Mouse (Mus musculus): Measurements from ENCODE around the gene Dock7. TPM values are rescaled to one million over a fixed set of nuclear protein-coding genes. Genes with fewer than 3 reads are reported as not detected.
A peak's percentile ranks its signal among the peaks of the same experiment; 100 is the strongest.

The Dock7 gene
- polyA plus RNA-seq, 1 experiment: 14.9 TPM

GRCm38 (mm10) chr4:99158495-99158894 lies 37.8 kb upstream of the Dock7 start:
- 84% methylated on average over 5 of the region's 5 CpGs for WGBS
- no peak overlapping the region for H3K4me3 ChIP-seq (ENCODE audit: low read depth, low read length)
- H3K4me1 ChIP-seq (ENCODE audit: control insufficient read depth, insufficient read depth, insufficient read length, low read length): peaks cover 2% of the 10 kb centered on the region; the same call in 1 of the 2 replicates
- peak overlapping the region; percentile 66; the same call in 1 of the 2 replicates for H3K27ac ChIP-seq (ENCODE audit: insufficient read depth, low read depth, low read length)
- no peaks in the 10 kb centered on the region for H3K27me3 ChIP-seq (ENCODE audit: control insufficient read depth, insufficient read depth, low read length)
- no peak for TF ChIP-seq CTCF (IDR thresholded peaks at IDR 0.05; ENCODE audit: extremely low read depth, insufficient read length, insufficient replicate concordance, low read depth, low read length)
- no peaks in the 10 kb centered on the region for H3K36me3 ChIP-seq (ENCODE audit: control insufficient read depth, insufficient read depth, low read length)

- 56% methylated on average over 11 of the region's 11 CpGs for WGBS
- H3K27ac ChIP-seq (ENCODE audit: insufficient read depth, low read depth, low read length): no peak overlapping the region
- no peak overlapping the region for H3K4me3 ChIP-seq (ENCODE audit: low read depth, low read length)
- H3K4me1 ChIP-seq (ENCODE audit: control insufficient read depth, insufficient read depth, insufficient read length, low read length): peaks cover 5% of the 10 kb centered on the region; the same call in 1 of the 2 replicates
- TF ChIP-seq CTCF (IDR thresholded peaks at IDR 0.05; ENCODE audit: extremely low read depth, insufficient read length, insufficient replicate concordance, low read depth, low read length): no peak
- no peak for TF ChIP-seq POLR2A (IDR thresholded peaks at IDR 0.05; ENCODE audit: low read depth, low read length)
- no peaks in the 10 kb centered on the region for H3K27me3 ChIP-seq (ENCODE audit: control insufficient read depth, insufficient read depth, low read length)
- no peaks in the 10 kb centered on the region for H3K36me3 ChIP-seq (ENCODE audit: control insufficient read depth, insufficient read depth, low read length)
Measured at GRCm38 (mm10) chr4:99156641-99157307, 36.1 kb upstream of the Dock7 start.

- 8% methylated on average over 4 of the region's 4 CpGs for WGBS
- Histone ChIP-seq H3K27ac (ENCODE audit: insufficient read depth, low read depth, low read length) (peak overlapping the region; percentile 95), H3K36me3 (ENCODE audit: control insufficient read depth, insufficient read depth, low read length) (no peaks in the 10 kb centered on the region), H3K4me1 (ENCODE audit: control insufficient read depth, insufficient read depth, insufficient read length, low read length) (peaks cover 11% of the 10 kb centered on the region), H3K4me3 (ENCODE audit: low read depth, low read length) (no peak overlapping the region), H3K27me3 (ENCODE audit: control insufficient read depth, insufficient read depth, low read length) (no peaks in the 10 kb centered on the region)
- TF ChIP-seq POLR2A (IDR thresholded peaks at IDR 0.05; ENCODE audit: low read depth, low read length) (no peak), CTCF (IDR thresholded peaks at IDR 0.05; ENCODE audit: extremely low read depth, insufficient read length, insufficient replicate concordance, low read depth, low read length) (no peak)
Measured at GRCm38 (mm10) chr4:99151885-99152558, 31.3 kb upstream of the Dock7 start.

GRCm38 (mm10) chr4:99151434-99151833 lies 30.7 kb upstream of the Dock7 start:
- WGBS: 44% methylated on average over 4 of the region's 4 CpGs
- H3K4me3 ChIP-seq (ENCODE audit: low read depth, low read length): no peak overlapping the region
- no peaks in the 10 kb centered on the region for H3K27me3 ChIP-seq (ENCODE audit: control insufficient read depth, insufficient read depth, low read length)
- peaks cover 11% of the 10 kb centered on the region for H3K4me1 ChIP-seq (ENCODE audit: control insufficient read depth, insufficient read depth, insufficient read length, low read length)
- peak overlapping the region; percentile 95 for H3K27ac ChIP-seq (ENCODE audit: insufficient read depth, low read depth, low read length)
- H3K36me3 ChIP-seq (ENCODE audit: control insufficient read depth, insufficient read depth, low read length): no peaks in the 10 kb centered on the region
- TF ChIP-seq CTCF (IDR thresholded peaks at IDR 0.05; ENCODE audit: extremely low read depth, insufficient read length, insufficient replicate concordance, low read depth, low read length) (no peak), POLR2A (IDR thresholded peaks at IDR 0.05; ENCODE audit: low read depth, low read length) (no peak)

GRCm38 (mm10) chr4:99143323-99143722 lies 22.6 kb upstream of the Dock7 start:
- 91% methylated on average over 7 of the region's 7 CpGs for WGBS
- Histone ChIP-seq H3K27ac (ENCODE audit: insufficient read depth, low read depth, low read length) (no peak overlapping the region), H3K4me1 (ENCODE audit: control insufficient read depth, insufficient read depth, insufficient read length, low read length) (peaks cover 5% of the 10 kb centered on the region; the same call in 1 of the 2 replicates), H3K4me3 (ENCODE audit: low read depth, low read length) (no peak overlapping the region), H3K27me3 (ENCODE audit: control insufficient read depth, insufficient read depth, low read length) (no peaks in the 10 kb centered on the region), H3K36me3 (ENCODE audit: control insufficient read depth, insufficient read depth, low read length) (no peaks in the 10 kb centered on the region)
- no peak for TF ChIP-seq POLR2A (IDR thresholded peaks at IDR 0.05; ENCODE audit: low read depth, low read length)
- no peak for TF ChIP-seq CTCF (IDR thresholded peaks at IDR 0.05; ENCODE audit: extremely low read depth, insufficient read length, insufficient replicate concordance, low read depth, low read length)

GRCm38 (mm10) chr4:99141578-99141977 lies 20.9 kb upstream of the Dock7 start:
- peak overlapping the region; percentile 38 for H3K27ac ChIP-seq (ENCODE audit: insufficient read depth, low read depth, low read length)
- no peak overlapping the region for H3K4me3 ChIP-seq (ENCODE audit: low read depth, low read length)
- TF ChIP-seq POLR2A (IDR thresholded peaks at IDR 0.05; ENCODE audit: low read depth, low read length) (no peak), CTCF (IDR thresholded peaks at IDR 0.05; ENCODE audit: extremely low read depth, insufficient read length, insufficient replicate concordance, low read depth, low read length) (no peak)
- WGBS: 29% methylated on average over 3 of the region's 3 CpGs
- peaks cover 9% of the 10 kb centered on the region; the same call in 1 of the 2 replicates for H3K4me1 ChIP-seq (ENCODE audit: control insufficient read depth, insufficient read depth, insufficient read length, low read length)
- no peaks in the 10 kb centered on the region for H3K27me3 ChIP-seq (ENCODE audit: control insufficient read depth, insufficient read depth, low read length)
- H3K36me3 ChIP-seq (ENCODE audit: control insufficient read depth, insufficient read depth, low read length): no peaks in the 10 kb centered on the region

GRCm38 (mm10) chr4:99141171-99141570 lies 20.5 kb upstream of the Dock7 start:
- H3K36me3 ChIP-seq (ENCODE audit: control insufficient read depth, insufficient read depth, low read length): no peaks in the 10 kb centered on the region
- H3K27me3 ChIP-seq (ENCODE audit: control insufficient read depth, insufficient read depth, low read length): no peaks in the 10 kb centered on the region
- TF ChIP-seq CTCF (IDR thresholded peaks at IDR 0.05; ENCODE audit: extremely low read depth, insufficient read length, insufficient replicate concordance, low read depth, low read length) (no peak), POLR2A (IDR thresholded peaks at IDR 0.05; ENCODE audit: low read depth, low read length) (no peak)
- WGBS: 22% methylated on average over 1 of the region's 1 CpGs
- no peak overlapping the region for H3K4me3 ChIP-seq (ENCODE audit: low read depth, low read length)
- H3K4me1 ChIP-seq (ENCODE audit: control insufficient read depth, insufficient read depth, insufficient read length, low read length): peaks cover 9% of the 10 kb centered on the region; the same call in 1 of the 2 replicates
- H3K27ac ChIP-seq (ENCODE audit: insufficient read depth, low read depth, low read length): peak overlapping the region; percentile 38
